Mouse (Mus musculus) limb, embryonic 12.5 days (tissue): ENCODE results near the gene Plpp4. TPM values are rescaled to one million over a fixed set of nuclear protein-coding genes. Genes with fewer than 3 reads are reported as not detected.

ENCODE experiments used
- ATAC-seq: fragments of 200-750 bp; cut with Nextera tagmentation; 2 replicates; pipeline ENCODE4 v1.8.0; 2017; ENCODE audit warnings: low read depth, moderate TSS enrichment; ENCODE audit not compliant: insufficient number of reproducible peaks, insufficient read depth, low FRiP score, low TSS enrichment
- H3K27ac ChIP-seq: fragments of 300-500 bp; sonication (generic); 2 replicates; pipeline ENCODE4 v1.5.1; 2016; ENCODE audit warnings: mild to moderate bottlenecking, moderate library complexity
- H3K27me3 ChIP-seq: fragments of 300-500 bp; sonication (generic); 2 replicates; pipeline ENCODE4 v1.6.1; 2016; ENCODE audit warnings: mild to moderate bottlenecking, moderate library complexity
- H3K36me3 ChIP-seq: fragments of 300-500 bp; sonication (generic); 2 replicates; pipeline ENCODE4 v1.6.1; 2016; ENCODE audit warnings: mild to moderate bottlenecking, moderate library complexity
- H3K4me1 ChIP-seq: fragments of 300-500 bp; sonication (generic); replicated peaks from 2 replicates; pipeline ENCODE4 v1.6.1; 2016
- H3K4me2 ChIP-seq: fragments of 300-500 bp; sonication (generic); 2 replicates; pipeline ENCODE4 v1.6.1; 2016; ENCODE audit warnings: mild to moderate bottlenecking, moderate library complexity
- H3K4me3 ChIP-seq: fragments of 300-500 bp; sonication (generic); replicated peaks from 2 replicates; pipeline ENCODE4 v1.5.1; 2016; ENCODE audit warnings: mild to moderate bottlenecking
- H3K9ac ChIP-seq: fragments of 300-500 bp; sonication (generic); replicated peaks from 2 replicates; pipeline ENCODE4 v1.6.1; 2016; ENCODE audit warnings: mild to moderate bottlenecking, moderate library complexity
- H3K9me3 ChIP-seq: fragments of 300-500 bp; sonication (generic); 2 replicates; pipeline ENCODE4 v1.6.1; 2016; ENCODE audit warnings: mild to moderate bottlenecking, moderate library complexity
- WGBS: fragments of 180-500 bp; shearing (Covaris S2); methylation state at CpG from one replicate; pipeline ENCODE4 v1.1.7; 2016; 5-methylcytosine and 5-hydroxymethylcytosine counted together
- polyA plus RNA-seq: library from polyadenylated mRNA; unstranded; fragments of >200 nt; fragmentation: Nextera tagmentation; extraction: Ambion mirVana; gene quantifications from 2 replicates; pipeline ENCODE4 v1.2.1, GENCODE M21; 2016

The Plpp4 gene
- polyA plus RNA-seq, 1 experiment from 2014 or later: 0.21 TPM

- 52% methylated on average over 4 of the region's 4 CpGs for WGBS
- Histone ChIP-seq H3K27ac (no peak overlapping the region), H3K4me3 (no peak overlapping the region), H3K27me3 (no peaks in the 10 kb centered on the region), H3K9ac (no peak overlapping the region), H3K9me3 (no peaks in the 10 kb centered on the region), H3K4me2 (no peak overlapping the region), H3K36me3 (no peaks in the 10 kb centered on the region), H3K4me1 (0 out of 2 replicates have a peak, but pooled peaks cover under 1% of the 10 kb centered on the region)
- no peak for ATAC-seq
Measured at GRCm38 (mm10) chr7:129303356-129303755, 46.5 kb downstream of the Plpp4 start.

DNA sequence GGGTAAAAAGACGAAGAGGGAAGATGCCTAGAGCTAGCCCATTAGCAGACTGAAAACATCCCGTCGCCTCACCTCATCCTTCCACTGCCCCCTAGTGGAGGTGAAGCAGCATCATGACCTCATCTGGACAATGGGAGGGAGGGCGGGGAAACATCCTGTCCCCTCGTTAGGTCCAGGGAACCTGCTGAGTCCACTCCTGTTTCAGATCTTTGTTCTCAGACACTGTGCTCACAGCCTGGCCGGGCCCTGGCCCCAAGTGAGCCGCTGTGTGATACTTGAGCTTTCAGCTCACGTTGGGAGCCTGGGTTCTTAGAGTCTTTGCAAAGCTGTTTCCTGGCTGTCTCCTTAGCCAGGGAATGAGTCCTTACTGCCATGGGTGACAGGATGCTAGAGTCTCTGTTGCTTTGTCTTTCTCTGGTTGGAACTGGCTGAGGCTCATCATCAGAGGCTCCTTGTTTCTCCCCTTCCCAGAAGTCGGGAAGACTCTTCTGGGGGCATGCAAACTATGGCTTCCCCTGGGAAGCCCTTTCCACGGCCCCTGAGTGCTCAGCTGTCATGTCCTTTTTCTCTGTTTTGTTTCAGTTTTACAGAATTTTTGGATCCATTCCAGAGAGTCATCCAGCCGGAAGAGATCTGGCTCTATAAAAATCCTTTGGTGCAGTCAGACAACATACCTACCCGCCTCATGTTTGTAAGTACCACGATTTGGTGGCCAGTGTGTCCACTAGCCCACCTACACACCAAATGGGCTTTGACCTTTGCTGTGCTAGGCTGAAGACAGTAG, 50.4 kb downstream of the Plpp4 start:
- Histone ChIP-seq H3K27ac (no peak overlapping the region), H3K4me2 (no peak overlapping the region), H3K36me3 (no peaks in the 10 kb centered on the region), H3K4me3 (no peak overlapping the region), H3K27me3 (no peaks in the 10 kb centered on the region), H3K9me3 (no peaks in the 10 kb centered on the region), H3K4me1 (0 out of 2 replicates have a peak, but pooled peaks cover 3% of the 10 kb centered on the region), H3K9ac (no peak overlapping the region)
- ATAC-seq: no peak
- WGBS: 29% methylated on average over 13 of the region's 13 CpGs

GRCm38 (mm10) chr7:129308661-129309060, 51.8 kb downstream of the Plpp4 start:
- H3K36me3 ChIP-seq: no peaks in the 10 kb centered on the region
- H3K4me3 ChIP-seq: no peak overlapping the region
- no peaks in the 10 kb centered on the region for H3K27me3 ChIP-seq
- no peak overlapping the region for H3K4me2 ChIP-seq
- ATAC-seq: no peak
- H3K27ac ChIP-seq: no peak overlapping the region
- H3K9me3 ChIP-seq: no peaks in the 10 kb centered on the region
- no peak overlapping the region for H3K9ac ChIP-seq
- WGBS: 64% methylated on average over 6 of the region's 6 CpGs
- 0 out of 2 replicates have a peak, but pooled peaks cover 3% of the 10 kb centered on the region for H3K4me1 ChIP-seq

DNA sequence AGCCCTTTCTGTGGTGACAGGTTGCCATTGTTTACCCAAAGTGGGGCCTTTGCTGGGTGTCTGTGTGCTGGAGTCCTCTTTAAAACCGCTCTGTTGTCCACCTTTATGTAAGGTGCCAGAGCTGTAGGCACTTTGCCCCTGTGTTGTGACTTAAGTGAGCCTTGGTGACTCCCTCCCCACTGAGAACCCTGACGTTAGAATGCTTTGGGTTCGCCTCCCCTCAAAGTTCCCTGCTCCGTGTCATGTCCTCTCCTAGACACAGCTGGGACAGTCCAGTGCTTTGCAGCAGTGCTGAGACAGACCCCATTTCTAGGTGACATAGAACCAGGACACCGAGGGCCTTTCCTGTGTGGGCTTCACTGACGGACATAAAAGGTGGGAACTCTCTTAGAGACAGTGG, 55.7 kb downstream of the Plpp4 start:
- Histone ChIP-seq H3K36me3 (no peaks in the 10 kb centered on the region), H3K27me3 (no peaks in the 10 kb centered on the region), H3K9me3 (no peaks in the 10 kb centered on the region), H3K9ac (no peak overlapping the region), H3K4me1 (0 out of 2 replicates have a peak, but pooled peaks cover 3% of the 10 kb centered on the region), H3K27ac (no peak overlapping the region), H3K4me2 (no peak overlapping the region), H3K4me3 (no peak overlapping the region)
- 59% methylated on average over 6 of the region's 6 CpGs for WGBS
- no peak for ATAC-seq

DNA sequence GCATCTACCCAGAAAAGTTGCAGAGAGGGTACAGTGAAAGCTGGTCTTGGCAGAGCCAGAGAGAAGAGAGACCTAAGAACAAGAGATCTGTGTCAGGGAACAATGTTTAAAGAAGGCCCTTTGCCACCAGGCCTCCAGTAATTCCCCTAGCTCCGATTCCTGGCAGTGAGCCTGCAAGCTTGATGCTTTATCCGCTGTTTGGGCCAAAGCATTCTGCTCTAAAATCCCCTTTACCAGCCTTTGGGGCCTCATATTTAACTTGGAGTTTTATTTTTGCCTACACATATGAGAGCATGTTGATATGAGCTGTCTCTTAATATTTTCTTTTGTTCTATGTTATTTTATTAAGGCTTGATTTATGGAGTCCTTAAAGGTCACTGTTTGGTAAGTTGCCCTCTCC, 57.1 kb downstream of the Plpp4 start:
- ATAC-seq: no peak
- 71% methylated on average over 2 of the region's 2 CpGs for WGBS
- H3K9me3 ChIP-seq: no peaks in the 10 kb centered on the region

GRCm38 (mm10) chr7:129340096-129340495, 83.3 kb downstream of the Plpp4 start:
- H3K4me3 ChIP-seq: no peak overlapping the region
- no peaks in the 10 kb centered on the region for H3K36me3 ChIP-seq
- 0 out of 2 replicates have a peak, but pooled peaks cover 2% of the 10 kb centered on the region for H3K9me3 ChIP-seq
- no peak overlapping the region for H3K9ac ChIP-seq
- no peaks in the 10 kb centered on the region for H3K27me3 ChIP-seq
- WGBS: 88% methylated on average over 3 of the region's 3 CpGs
- no peak for ATAC-seq
- H3K27ac ChIP-seq: no peak overlapping the region
- no peaks in the 10 kb centered on the region for H3K4me1 ChIP-seq
- H3K4me2 ChIP-seq: no peak overlapping the region

More for the DNA sequence above, 57.1 kb downstream of the Plpp4 start:
- no peak overlapping the region for H3K4me2 ChIP-seq
- H3K27ac ChIP-seq: no peak overlapping the region
- no peaks in the 10 kb centered on the region for H3K27me3 ChIP-seq
- H3K36me3 ChIP-seq: no peaks in the 10 kb centered on the region
- no peak overlapping the region for H3K9ac ChIP-seq
- no peaks in the 10 kb centered on the region for H3K4me1 ChIP-seq
- H3K4me3 ChIP-seq: no peak overlapping the region

- Histone ChIP-seq H3K27ac (no peak overlapping the region), H3K4me2 (no peak overlapping the region), H3K4me1 (no peaks in the 10 kb centered on the region), H3K9ac (no peak overlapping the region), H3K36me3 (no peaks in the 10 kb centered on the region), H3K27me3 (no peaks in the 10 kb centered on the region), H3K4me3 (no peak overlapping the region), H3K9me3 (no peaks in the 10 kb centered on the region)
- WGBS: 92% methylated on average over 2 of the region's 2 CpGs
- no peak for ATAC-seq
Measured at GRCm38 (mm10) chr7:129355561-129355960, 98.7 kb downstream of the Plpp4 start.

- Histone ChIP-seq H3K4me2 (no peak overlapping the region), H3K9ac (no peak overlapping the region), H3K4me1 (no peaks in the 10 kb centered on the region), H3K4me3 (no peak overlapping the region), H3K27me3 (no peaks in the 10 kb centered on the region), H3K36me3 (no peaks in the 10 kb centered on the region), H3K9me3 (no peaks in the 10 kb centered on the region), H3K27ac (no peak overlapping the region)
- 75% methylated on average over 1 of the region's 1 CpGs for WGBS
- ATAC-seq: no peak
Measured at GRCm38 (mm10) chr7:129375306-129375705, 118.5 kb downstream of the Plpp4 start.

DNA sequence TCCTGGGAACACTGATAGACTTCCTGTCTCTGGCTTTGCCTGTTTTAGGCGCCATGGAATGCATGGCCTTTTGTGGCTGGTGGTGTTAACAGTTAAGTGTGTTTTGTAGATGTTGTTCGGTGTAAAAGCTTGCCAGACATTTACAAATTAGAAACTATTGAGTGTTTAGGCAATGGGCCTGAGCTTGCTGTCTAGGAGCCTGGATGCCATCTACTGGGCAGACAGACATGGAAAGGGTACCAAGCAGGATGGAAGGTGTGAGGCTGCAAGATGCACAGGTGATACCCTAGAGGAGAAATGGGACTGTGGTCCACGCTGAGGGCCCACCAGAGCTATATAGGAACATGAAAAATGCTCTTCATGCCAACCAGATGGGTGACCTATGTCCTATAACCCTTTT, 128.3 kb downstream of the Plpp4 start:
- no peak overlapping the region for H3K9ac ChIP-seq
- H3K36me3 ChIP-seq: no peaks in the 10 kb centered on the region
- H3K9me3 ChIP-seq: no peaks in the 10 kb centered on the region
- no peak overlapping the region for H3K4me3 ChIP-seq
- H3K27ac ChIP-seq: 0 out of 2 replicates have a peak overlapping the region, but pooled peaks have one; percentile 1
- H3K27me3 ChIP-seq: no peaks in the 10 kb centered on the region
- peaks cover 9% of the 10 kb centered on the region; the same call in 1 of the 2 replicates for H3K4me1 ChIP-seq
- no peak for ATAC-seq
- WGBS: 38% methylated on average over 3 of the region's 3 CpGs
- H3K4me2 ChIP-seq: no peak overlapping the region

GRCm38 (mm10) chr7:129392835-129393489, 136.1 kb downstream of the Plpp4 start:
- no peaks in the 10 kb centered on the region; the same call in 1 of the 2 replicates for H3K27me3 ChIP-seq
- no peaks in the 10 kb centered on the region for H3K36me3 ChIP-seq
- no peak overlapping the region for H3K4me2 ChIP-seq
- no peak overlapping the region for H3K9ac ChIP-seq
- H3K4me1 ChIP-seq: no peaks in the 10 kb centered on the region
- no peak for ATAC-seq
- no peak overlapping the region for H3K27ac ChIP-seq
- no peak overlapping the region for H3K4me3 ChIP-seq
- WGBS: 57% methylated on average over 11 of the region's 11 CpGs
- no peaks in the 10 kb centered on the region for H3K9me3 ChIP-seq

- no peak overlapping the region for H3K4me3 ChIP-seq
- 78% methylated on average over 5 of the region's 5 CpGs for WGBS
Measured at GRCm38 (mm10) chr7:129396561-129396960, 139.7 kb downstream of the Plpp4 start.

More at GRCm38 (mm10) chr7:129396561-129396960, 139.7 kb downstream of the Plpp4 start:
- H3K4me1 ChIP-seq: no peaks in the 10 kb centered on the region
- no peak overlapping the region for H3K4me2 ChIP-seq
- H3K9me3 ChIP-seq: no peaks in the 10 kb centered on the region
- ATAC-seq: no peak
- H3K9ac ChIP-seq: no peak overlapping the region
- H3K27me3 ChIP-seq: no peaks in the 10 kb centered on the region; the same call in 1 of the 2 replicates
- H3K27ac ChIP-seq: no peak overlapping the region
- H3K36me3 ChIP-seq: no peaks in the 10 kb centered on the region
